Comparison of ENCODE assay signal across 17 mouse cellular contexts in the genomic region with DNA sequence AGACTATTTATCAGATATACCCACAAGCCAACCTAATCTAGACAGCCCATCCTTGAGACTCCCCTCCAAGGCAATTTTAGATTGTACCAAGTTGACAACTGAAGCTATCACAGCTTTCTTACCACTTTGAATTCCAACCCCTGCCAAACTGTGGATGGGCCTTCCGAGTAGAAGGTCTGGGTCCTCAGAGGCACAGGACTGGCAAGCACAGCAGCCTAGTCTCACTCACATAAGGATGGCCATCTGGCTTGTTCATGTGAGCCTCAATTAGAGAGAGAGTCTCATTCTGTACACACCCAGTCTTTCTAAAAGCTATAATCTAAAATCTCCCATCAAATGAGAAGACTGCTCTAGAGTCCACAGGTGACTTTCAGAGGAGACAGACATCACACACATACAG.
A peak's percentile ranks its signal among the peaks of the same experiment; 100 is the strongest.
DNase-seq lines count a peak whose midpoint lies in the region; ATAC-seq and TF ChIP-seq lines count a peak whose summit lies in the region.
"Had no signal": no experiment of that assay in that cellular context is flagged by ENCODE, and none has a peak within 500 bp of the region (broad histone marks: within the 10 kb centered on the region; RNA-seq: fewer than 3 reads in every experiment).

No protein-coding gene starts in this region.

- no peak for TF ChIP-seq POLR2A in heart, adult 2 months (IDR thresholded peaks at IDR 0.05; ENCODE audit: insufficient read depth, low read depth, low read length)

- no peak for TF ChIP-seq EP300 in heart, adult 2 months (IDR thresholded peaks at IDR 0.05; ENCODE audit: insufficient read depth, low read depth, low read length)

- H3K9me3 ChIP-seq in forebrain, embryonic 16.5 days (ENCODE audit: control insufficient read depth, low read length): no peaks in the 10 kb centered on the region
- H3K9me3 ChIP-seq in forebrain, embryonic 12.5 days: no peaks in the 10 kb centered on the region
- H3K9me3 ChIP-seq in heart, embryonic 10.5 days: no peaks in the 10 kb centered on the region
- H3K9me3 ChIP-seq: embryonic facial prominence, embryonic 12.5 days; hindbrain, embryonic 13.5 days had no signal

- H3K27me3 ChIP-seq in forebrain, embryonic 16.5 days (replicated peaks; ENCODE audit: control insufficient read depth, insufficient read depth, low read length): no peaks in the 10 kb centered on the region
- H3K27me3 ChIP-seq in forebrain, embryonic 12.5 days: peaks cover 15% of the 10 kb centered on the region; the same call in 1 of the 2 replicates
- H3K27me3 ChIP-seq in heart, adult 2 months (ENCODE audit: control insufficient read depth, insufficient read depth, low read length): no peaks in the 10 kb centered on the region
- H3K27me3 ChIP-seq in heart, embryonic 10.5 days (ENCODE audit: insufficient read depth, poor library complexity, severe bottlenecking): no peaks in the 10 kb centered on the region
- H3K27me3 ChIP-seq: embryonic facial prominence, embryonic 12.5 days; hindbrain, embryonic 13.5 days had no signal

- WGBS in forebrain, embryonic 16.5 days: 65% methylated on average over 1 of the region's 1 CpGs
- WGBS in forebrain, embryonic 12.5 days: 82% methylated on average over 1 of the region's 1 CpGs
- 70% methylated on average over 1 of the region's 1 CpGs for WGBS in heart, adult 2 months
- WGBS in heart, embryonic 10.5 days: 71% methylated on average over 1 of the region's 1 CpGs

- H3K36me3 ChIP-seq in forebrain, embryonic 16.5 days (ENCODE audit: control insufficient read depth, insufficient read depth): no peaks in the 10 kb centered on the region
- H3K36me3 ChIP-seq in forebrain, embryonic 12.5 days (replicated peaks): no peaks in the 10 kb centered on the region
- peaks cover 3% of the 10 kb centered on the region; the same call in 1 of the 2 replicates for H3K36me3 ChIP-seq in heart, adult 2 months (ENCODE audit: control insufficient read depth, insufficient read depth, low read length)
- no peaks in the 10 kb centered on the region for H3K36me3 ChIP-seq in heart, embryonic 10.5 days
- H3K36me3 ChIP-seq: embryonic facial prominence, embryonic 12.5 days; G1E had no signal

- ATAC-seq in forebrain, embryonic 16.5 days: peak; percentile 49; the same call in 1 of the 2 replicates
- ATAC-seq in forebrain, embryonic 12.5 days (ENCODE audit: low FRiP score): no peak
- ATAC-seq in megakaryocyte-erythroid progenitor cell, adult 5-6 weeks (replicated peaks; ENCODE audit: low FRiP score, low TSS enrichment, poor library complexity, severe bottlenecking): no peak
- ATAC-seq: CD4-positive, CD25-positive, alpha-beta regulatory T cell, adult 4 months; hindbrain, postnatal 0 days had no signal

- no peaks in the 10 kb centered on the region for H3K4me1 ChIP-seq in forebrain, embryonic 16.5 days (replicated peaks; ENCODE audit: control insufficient read depth, insufficient read depth, low read length)
- H3K4me1 ChIP-seq in forebrain, embryonic 12.5 days: peaks cover 3% of the 10 kb centered on the region; the same call in 1 of the 2 replicates
- H3K4me1 ChIP-seq in heart, adult 2 months (ENCODE audit: control insufficient read depth, insufficient read depth, low read length): peaks cover 4% of the 10 kb centered on the region
- peaks cover 5% of the 10 kb centered on the region; the same call in 1 of the 2 replicates for H3K4me1 ChIP-seq in heart, embryonic 10.5 days
- H3K4me1 ChIP-seq: embryonic facial prominence, embryonic 12.5 days had no signal

- no peak overlapping the region for H3K4me3 ChIP-seq in forebrain, embryonic 16.5 days (replicated peaks; ENCODE audit: low read length)
- H3K4me3 ChIP-seq in forebrain, embryonic 12.5 days (replicated peaks): no peak overlapping the region
- H3K4me3 ChIP-seq in heart, adult 2 months: no peak overlapping the region
- H3K4me3 ChIP-seq in heart, embryonic 10.5 days: no peak overlapping the region
- H3K4me3 ChIP-seq: embryonic facial prominence, embryonic 12.5 days; hindbrain, embryonic 13.5 days had no signal

- H3K9ac ChIP-seq in forebrain, embryonic 16.5 days (replicated peaks; ENCODE audit: low read depth, low read length): no peak overlapping the region
- no peak overlapping the region for H3K9ac ChIP-seq in forebrain, embryonic 12.5 days
- no peak overlapping the region for H3K9ac ChIP-seq in heart, adult 2 months (ENCODE audit: low read depth, low read length)
- H3K9ac ChIP-seq: embryonic facial prominence, embryonic 12.5 days; hindbrain, embryonic 13.5 days had no signal

- intact Hi-C loops in heart, adult 2 months (cut with DNase I): loop anchor here (5.0 kb wide), 1 partner anchor 39 kb away; no protein-coding TSS in a partner anchor

- H3K79me2 ChIP-seq in heart, adult 2 months (replicated peaks; ENCODE audit: control insufficient read depth, insufficient read depth, low read length): no peaks in the 10 kb centered on the region

- peak; percentile 39 for DNase-seq in cerebellum, adult 11-12 months
- no peak for DNase-seq in cerebellum, adult 11 months
- DNase-seq in heart, adult 2 months: no peak
- no peak for DNase-seq in heart, embryonic 10.5 days (ENCODE audit: low spot score)
- DNase-seq in brain, adult 2 months (ENCODE audit: low read depth, low spot score): peak; percentile 83
- DNase-seq: adrenal gland, postnatal 10 days; B cell, adult 2 months; gastrocnemius, postnatal 10 days; kidney, adult 11 months had no signal

- no peak overlapping the region for H3K27ac ChIP-seq in forebrain, embryonic 16.5 days (ENCODE audit: low read length)
- H3K27ac ChIP-seq in forebrain, embryonic 12.5 days: no peak overlapping the region
- H3K27ac ChIP-seq in heart, adult 2 months: peak overlapping the region; percentile 70; the same call in 1 of the 2 replicates
- H3K27ac ChIP-seq in heart, embryonic 10.5 days: no peak overlapping the region
- H3K27ac ChIP-seq: embryonic facial prominence, embryonic 12.5 days; hindbrain, embryonic 13.5 days; hindbrain, postnatal 0 days had no signal

- no peak overlapping the region for H3K4me2 ChIP-seq in forebrain, embryonic 16.5 days (ENCODE audit: low read length)
- no peak overlapping the region for H3K4me2 ChIP-seq in forebrain, embryonic 12.5 days
- H3K4me2 ChIP-seq: embryonic facial prominence, embryonic 12.5 days; hindbrain, embryonic 13.5 days had no signal

- no peak for TF ChIP-seq CTCF in heart, adult 2 months (IDR thresholded peaks at IDR 0.05)

Comparison
In these comparisons a context has a peak if more than half of its experiments do, and no peak if none do; other contexts are left out.
1. DNase-seq: peak in cerebellum, adult 11-12 months (single experiment) and brain, adult 2 months (single experiment); none in cerebellum, adult 11 months (single experiment), heart, adult 2 months (0 of 2) and heart, embryonic 10.5 days (single experiment).